Mouse (Mus musculus): ENCODE measurements around the gene Gm29735.
"Not testable (repeated sequence)": the region's sequence is repeated elsewhere in the genome, so short reads cannot be mapped to it uniquely, and the experiment has no call there.

Gene Gm29735

DNA sequence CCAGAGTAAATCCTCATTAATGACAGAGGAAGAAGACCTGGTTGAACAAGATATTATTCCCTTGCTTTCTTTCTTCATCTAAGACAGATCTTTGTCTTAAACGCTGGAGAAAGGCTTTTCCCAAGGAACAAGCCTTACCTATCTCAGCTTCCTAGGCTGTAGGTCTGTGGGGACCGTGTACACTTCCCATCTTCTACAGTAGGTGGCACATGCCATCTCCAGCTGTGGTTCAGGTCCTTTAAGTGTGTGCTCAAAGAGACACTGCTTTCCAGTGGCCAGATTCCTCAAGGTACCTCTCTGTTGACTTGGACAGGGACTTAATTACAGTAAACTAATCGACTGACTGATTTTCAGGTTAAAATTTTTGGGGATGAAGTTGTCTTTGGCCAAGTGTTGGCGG is 28.1 kb downstream of the Gm29735 start:
- DNase-seq (ENCODE audit: low read depth, low spot score), result no peak

- DNase-seq (ENCODE audit: low read depth, low spot score), result not testable (repeated sequence)
Observed at GRCm38 (mm10) chr7:142120629-142121028, 36.3 kb downstream of the Gm29735 start, which contains the start of gene Gm45618. Gm45618 (minus strand) TSS chr7:142120729.

DNA sequence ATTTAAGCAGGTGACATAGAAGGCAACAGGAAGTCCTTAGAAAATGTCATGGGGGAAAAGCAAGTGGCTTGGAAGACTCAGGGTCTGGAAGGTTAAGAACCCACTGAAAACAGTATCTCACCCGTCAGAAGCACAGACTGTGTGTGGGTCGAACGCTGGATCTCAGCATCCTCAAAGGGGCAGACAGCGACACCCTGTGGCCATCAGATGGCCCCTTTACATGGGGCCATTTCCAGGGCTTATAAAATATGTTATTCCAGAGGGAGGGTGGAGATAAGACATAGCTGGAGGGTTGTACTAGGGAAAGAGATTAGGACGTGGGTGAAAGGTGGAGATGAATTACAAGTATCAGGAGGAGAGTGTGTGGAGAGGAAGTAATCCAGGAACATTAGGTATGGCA is 37.3 kb downstream of the Gm29735 start:
- peak; percentile 53 for DNase-seq (ENCODE audit: low read depth, low spot score)

All from ZHBTc4 (cell line).